Mouse (Mus musculus) forebrain, embryonic 14.5 days (tissue): ENCODE results near the gene Brd3. TPM values are rescaled to one million over a fixed set of nuclear protein-coding genes. Genes with fewer than 3 reads are reported as not detected.

Source experiments
- ATAC-seq: fragments of 200-750 bp; cut with Nextera tagmentation; 2 replicates; pipeline ENCODE4 v1.8.0; 2017; ENCODE audit warnings: mild to moderate bottlenecking, moderate library complexity
- DNase-seq: peaks from one replicate; pipeline ENCODE4 v3.0.0-alpha.2; 2015; ENCODE audit warnings: low spot score
- H3K27ac ChIP-seq: fragments of 300-500 bp; sonication (generic); 2 replicates; pipeline ENCODE4 v1.5.1; 2014; ENCODE audit warnings: low read depth, mild to moderate bottlenecking, control low read depth, low read length, moderate library complexity
- H3K27me3 ChIP-seq: fragments of 300-500 bp; sonication (generic); replicated peaks from 2 replicates; pipeline ENCODE4 v1.6.1; 2014; ENCODE audit warnings: low read length, control low read depth, mixed read lengths; ENCODE audit not compliant: control insufficient read depth, insufficient read depth
- H3K36me3 ChIP-seq: fragments of 300-500 bp; sonication (generic); 2 replicates; pipeline ENCODE4 v1.6.1; 2014; ENCODE audit warnings: low read length, control low read depth; ENCODE audit not compliant: control insufficient read depth, insufficient read depth
- H3K4me1 ChIP-seq: fragments of 300-500 bp; sonication (generic); 2 replicates; pipeline ENCODE4 v1.6.1; 2014; ENCODE audit warnings: antibody characterized with exemption, low read length, control low read depth; ENCODE audit not compliant: control insufficient read depth, insufficient read depth
- H3K4me2 ChIP-seq: fragments of 300-500 bp; sonication (generic); 2 replicates; pipeline ENCODE4 v1.6.1; 2014; ENCODE audit warnings: mild to moderate bottlenecking, control low read depth, low read length
- H3K4me3 ChIP-seq: fragments of 300-500 bp; sonication (generic); 2 replicates; pipeline ENCODE4 v1.5.1; 2014; ENCODE audit warnings: low read depth, low read length, control low read depth
- H3K9ac ChIP-seq: fragments of 300-500 bp; sonication (generic); 2 replicates; pipeline ENCODE4 v1.6.1; 2014; ENCODE audit warnings: mild to moderate bottlenecking, low read length, control low read depth, moderate library complexity
- H3K9me3 ChIP-seq: fragments of 300-500 bp; sonication (generic); replicated peaks from 2 replicates; pipeline ENCODE4 v1.6.1; 2016; ENCODE audit warnings: low read length, control low read depth, mixed read lengths; ENCODE audit not compliant: control insufficient read depth
- WGBS: fragments of 180-500 bp; shearing (Covaris S2); extraction: QIAGEN DNeasy Blood & Tissue Kit; methylation state at CpG from one replicate; pipeline ENCODE4 v1.1.7; 2014; 5-methylcytosine and 5-hydroxymethylcytosine counted together
- polyA plus RNA-seq: library from polyadenylated mRNA; unstranded; fragments of >200 nt; fragmentation: Nextera tagmentation; extraction: Ambion mirVana; gene quantifications from 2 replicates; pipeline ENCODE4 v1.2.1, GENCODE M21; 2014

Gene Brd3
- polyA plus RNA-seq, 1 experiment from 2014 or later: 155 TPM

- Histone ChIP-seq H3K4me3 (peak overlapping the region; percentile 98), H3K4me1 (peaks cover 23% of the 10 kb centered on the region), H3K36me3 (no peaks in the 10 kb centered on the region), H3K9ac (peak overlapping the region; percentile 99), H3K27ac (peak overlapping the region; percentile 98), H3K27me3 (no peaks in the 10 kb centered on the region), H3K4me2 (peak overlapping the region; percentile 91), H3K9me3 (no peaks in the 10 kb centered on the region)
- peak; percentile 76 for DNase-seq
- 22% methylated on average over 11 of the region's 11 CpGs for WGBS
- no peak for ATAC-seq
Observed at GRCm38 (mm10) chr2:27476303-27477192, 30.9 kb downstream of the Brd3 start.

GRCm38 (mm10) chr2:27475495-27476302, 31.8 kb downstream of the Brd3 start:
- Histone ChIP-seq H3K27me3 (no peaks in the 10 kb centered on the region), H3K27ac (peak overlapping the region; percentile 98), H3K4me1 (peaks cover 26% of the 10 kb centered on the region), H3K9me3 (no peaks in the 10 kb centered on the region), H3K4me2 (peak overlapping the region; percentile 91), H3K36me3 (0 out of 2 replicates have a peak, but pooled peaks cover 7% of the 10 kb centered on the region), H3K9ac (peak overlapping the region; percentile 99), H3K4me3 (peak overlapping the region; percentile 98)
- DNase-seq (peak; percentile 97), ATAC-seq (peak; percentile 99)
- under 1% methylated on average over 65 of the region's 96 CpGs for WGBS

GRCm38 (mm10) chr2:27474621-27475484, 32.6 kb downstream of the Brd3 start:
- Histone ChIP-seq H3K27me3 (no peaks in the 10 kb centered on the region), H3K36me3 (0 out of 2 replicates have a peak, but pooled peaks cover 10% of the 10 kb centered on the region), H3K4me3 (peak overlapping the region; percentile 98), H3K9me3 (no peaks in the 10 kb centered on the region), H3K4me1 (peaks cover 26% of the 10 kb centered on the region), H3K27ac (peak overlapping the region; percentile 98), H3K4me2 (peak overlapping the region; percentile 91), H3K9ac (peak overlapping the region; percentile 99)
- DNase-seq: peak; percentile 25
- ATAC-seq: peak; percentile 66
- WGBS: under 1% methylated on average over 60 of the region's 84 CpGs

GRCm38 (mm10) chr2:27473911-27474310, 33.6 kb downstream of the Brd3 start:
- WGBS: 42% methylated on average over 4 of the region's 4 CpGs
- no peak overlapping the region for H3K27ac ChIP-seq
- H3K4me3 ChIP-seq: peak overlapping the region; percentile 98
- peaks cover 26% of the 10 kb centered on the region for H3K4me1 ChIP-seq
- H3K36me3 ChIP-seq: 0 out of 2 replicates have a peak, but pooled peaks cover 11% of the 10 kb centered on the region
- peak overlapping the region; percentile 91 for H3K4me2 ChIP-seq
- DNase-seq (no peak), ATAC-seq (no peak)
- H3K9ac ChIP-seq: peak overlapping the region; percentile 99; the same call in 1 of the 2 replicates
- no peaks in the 10 kb centered on the region for H3K9me3 ChIP-seq
- H3K27me3 ChIP-seq: no peaks in the 10 kb centered on the region

GRCm38 (mm10) chr2:27473061-27473765, 34.2 kb downstream of the Brd3 start:
- ATAC-seq: no peak
- 0 out of 2 replicates have a peak, but pooled peaks cover 11% of the 10 kb centered on the region for H3K36me3 ChIP-seq
- peak overlapping the region; percentile 91 for H3K4me2 ChIP-seq
- H3K4me1 ChIP-seq: peaks cover 26% of the 10 kb centered on the region
- H3K27me3 ChIP-seq: no peaks in the 10 kb centered on the region
- H3K9me3 ChIP-seq: no peaks in the 10 kb centered on the region
- WGBS: 73% methylated on average over 7 of the region's 7 CpGs
- H3K4me3 ChIP-seq: peak overlapping the region; percentile 98
- H3K27ac ChIP-seq: no peak overlapping the region
- no peak for DNase-seq
- peak overlapping the region; percentile 99 for H3K9ac ChIP-seq

- no peak for ATAC-seq
- Histone ChIP-seq H3K9me3 (no peaks in the 10 kb centered on the region), H3K27me3 (no peaks in the 10 kb centered on the region), H3K4me2 (no peak overlapping the region), H3K4me1 (peaks cover 26% of the 10 kb centered on the region), H3K27ac (no peak overlapping the region), H3K4me3 (no peak overlapping the region), H3K9ac (no peak overlapping the region), H3K36me3 (peaks cover 25% of the 10 kb centered on the region)
- DNase-seq: no peak
Observed at GRCm38 (mm10) chr2:27471170-27471584, 36.3 kb downstream of the Brd3 start.

- 92% methylated on average over 2 of the region's 2 CpGs for WGBS
Observed at GRCm38 (mm10) chr2:27470535-27470934, 36.9 kb downstream of the Brd3 start.

GRCm38 (mm10) chr2:27469991-27470355, 37.5 kb downstream of the Brd3 start:
- peaks cover 26% of the 10 kb centered on the region for H3K4me1 ChIP-seq
- 77% methylated on average over 3 of the region's 3 CpGs for WGBS
- ATAC-seq (no peak), DNase-seq (no peak)
- no peak overlapping the region for H3K4me3 ChIP-seq
- H3K27me3 ChIP-seq: no peaks in the 10 kb centered on the region
- no peak overlapping the region for H3K4me2 ChIP-seq
- no peak overlapping the region for H3K9ac ChIP-seq
- no peaks in the 10 kb centered on the region for H3K9me3 ChIP-seq
- peaks cover 36% of the 10 kb centered on the region for H3K36me3 ChIP-seq
- no peak overlapping the region for H3K27ac ChIP-seq

More at GRCm38 (mm10) chr2:27470535-27470934, 36.9 kb downstream of the Brd3 start:
- no peaks in the 10 kb centered on the region for H3K27me3 ChIP-seq
- ATAC-seq: no peak
- no peak for DNase-seq
- peaks cover 31% of the 10 kb centered on the region for H3K36me3 ChIP-seq
- H3K4me2 ChIP-seq: no peak overlapping the region
- peaks cover 26% of the 10 kb centered on the region for H3K4me1 ChIP-seq
- no peak overlapping the region for H3K9ac ChIP-seq
- H3K9me3 ChIP-seq: no peaks in the 10 kb centered on the region
- H3K27ac ChIP-seq: no peak overlapping the region
- no peak overlapping the region for H3K4me3 ChIP-seq
